ENCODE assay signal across 16 mouse cellular contexts in the genomic region with DNA sequence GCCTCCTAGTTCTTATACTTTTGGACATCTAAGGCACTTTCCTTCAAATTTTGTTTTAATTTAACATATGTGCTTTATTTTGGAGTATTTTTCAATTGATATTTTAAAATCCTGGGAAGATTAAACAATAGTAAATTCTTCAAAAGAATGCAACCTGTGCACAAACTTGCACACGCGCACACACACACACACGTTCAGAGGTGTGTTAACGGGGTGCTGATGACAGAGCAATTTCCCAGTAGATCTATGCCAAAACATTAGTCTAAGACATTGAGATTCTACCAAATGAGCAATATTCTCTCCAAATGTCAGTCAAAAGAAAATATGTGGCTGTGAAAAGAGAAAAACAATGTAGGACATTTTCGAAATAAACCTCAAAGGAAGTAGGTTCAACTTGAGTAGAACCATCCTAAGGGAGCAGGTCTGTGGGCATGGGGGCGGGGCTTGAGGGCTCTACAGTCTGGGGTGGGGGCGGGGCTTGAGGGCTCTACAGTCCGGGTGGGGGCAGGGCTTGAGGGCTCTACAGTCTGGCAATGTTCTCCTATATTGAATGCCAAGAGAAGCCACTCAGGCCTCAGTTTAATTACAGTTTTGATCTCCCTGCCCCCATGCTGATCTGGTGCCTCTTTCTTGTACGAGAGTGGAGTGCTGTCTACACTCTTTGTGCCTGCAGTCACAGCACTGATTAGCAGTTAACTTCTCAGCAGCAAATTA.
A peak's percentile ranks its signal among the peaks of the same experiment; 100 is the strongest.
DNase-seq lines count a peak whose midpoint lies in the region; ATAC-seq and TF ChIP-seq lines count a peak whose summit lies in the region.
"Had no signal": no experiment of that assay in that cellular context is flagged by ENCODE, and none has a peak within 500 bp of the region (broad histone marks: within the 10 kb centered on the region; RNA-seq: fewer than 3 reads in every experiment).

No protein-coding gene starts in this region.

- no peaks in the 10 kb centered on the region for H3K27me3 ChIP-seq in midbrain, embryonic 12.5 days
- H3K27me3 ChIP-seq in midbrain, postnatal 0 days (ENCODE audit: insufficient read depth, low read length), result no peaks in the 10 kb centered on the region
- H3K27me3 ChIP-seq: embryonic facial prominence, embryonic 13.5 days; heart, embryonic 12.5 days; limb, embryonic 15.5 days; stomach, embryonic 15.5 days had no signal

- H3K4me2 ChIP-seq in midbrain, embryonic 12.5 days (replicated peaks), result no peak overlapping the region
- no peak overlapping the region for H3K4me2 ChIP-seq in midbrain, postnatal 0 days (ENCODE audit: low read depth, low read length, poor library complexity, severe bottlenecking)
- H3K4me2 ChIP-seq: embryonic facial prominence, embryonic 13.5 days; heart, embryonic 12.5 days; limb, embryonic 15.5 days; midbrain, embryonic 11.5 days; stomach, embryonic 15.5 days had no signal

- ATAC-seq in midbrain, embryonic 12.5 days (ENCODE audit: low FRiP score, low read depth), result 0 out of 2 replicates have a peak, but pooled peaks have one; percentile 49
- no peak for ATAC-seq in midbrain, postnatal 0 days (ENCODE audit: low FRiP score)
- ATAC-seq: inflammation-experienced regulatory T-cells, adult 6 months had no signal

- H3K36me3 ChIP-seq in midbrain, embryonic 12.5 days, result no peaks in the 10 kb centered on the region
- H3K36me3 ChIP-seq in midbrain, postnatal 0 days (ENCODE audit: insufficient read depth, low read length), result no peaks in the 10 kb centered on the region
- H3K36me3 ChIP-seq: embryonic facial prominence, embryonic 13.5 days; G1E; heart, embryonic 12.5 days; limb, embryonic 15.5 days; stomach, embryonic 15.5 days had no signal

- no peak for TF ChIP-seq CTCF in midbrain, postnatal 0 days (IDR thresholded peaks at IDR 0.05)

- no peak overlapping the region for H3K27ac ChIP-seq in midbrain, embryonic 12.5 days (replicated peaks)
- no peak overlapping the region for H3K27ac ChIP-seq in midbrain, postnatal 0 days (ENCODE audit: low read depth, low read length)
- H3K27ac ChIP-seq: embryonic facial prominence, embryonic 13.5 days; limb, embryonic 15.5 days; stomach, embryonic 15.5 days had no signal

- H3K9me3 ChIP-seq in midbrain, embryonic 12.5 days, result no peaks in the 10 kb centered on the region
- H3K9me3 ChIP-seq in midbrain, postnatal 0 days (ENCODE audit: low read length), result no peaks in the 10 kb centered on the region
- H3K9me3 ChIP-seq: embryonic facial prominence, embryonic 13.5 days; G1E; heart, embryonic 12.5 days; limb, embryonic 15.5 days; stomach, embryonic 15.5 days had no signal

- DNase-seq in heart, postnatal 4 days, result peak; percentile 12
- DNase-seq in heart, postnatal 36 days, result no peak
- no peak for DNase-seq in midbrain, postnatal 0 days (ENCODE audit: low spot score)
- DNase-seq in adipocyte (ENCODE audit: low spot score), result peak; percentile 17
- DNase-seq in kidney, postnatal 25 days, result peak; percentile 32 to 38
- no peak for DNase-seq in urinary bladder, postnatal 36 days (ENCODE audit: low spot score in 2 of 2)
- DNase-seq in layer of hippocampus, adult 9-10 months (ENCODE audit: low spot score), result no peak
- DNase-seq: cerebellum, adult 11-12 months had no signal

- no peaks in the 10 kb centered on the region for H3K4me1 ChIP-seq in midbrain, embryonic 12.5 days
- no peaks in the 10 kb centered on the region for H3K4me1 ChIP-seq in midbrain, postnatal 0 days (ENCODE audit: insufficient read depth, low read length)
- H3K4me1 ChIP-seq: embryonic facial prominence, embryonic 13.5 days; limb, embryonic 15.5 days; stomach, embryonic 15.5 days had no signal

- H3K9ac ChIP-seq in midbrain, embryonic 12.5 days (replicated peaks), result no peak overlapping the region
- no peak overlapping the region for H3K9ac ChIP-seq in midbrain, postnatal 0 days (replicated peaks; ENCODE audit: low read length, poor library complexity, severe bottlenecking)
- H3K9ac ChIP-seq: embryonic facial prominence, embryonic 13.5 days; heart, embryonic 12.5 days; limb, embryonic 15.5 days; stomach, embryonic 15.5 days had no signal

- no peak overlapping the region for H3K4me3 ChIP-seq in midbrain, embryonic 12.5 days
- no peak overlapping the region for H3K4me3 ChIP-seq in midbrain, postnatal 0 days (ENCODE audit: low read depth, low read length)
- H3K4me3 ChIP-seq: embryonic facial prominence, embryonic 13.5 days; heart, embryonic 12.5 days; limb, embryonic 15.5 days; stomach, embryonic 15.5 days had no signal

- intact Hi-C loops in heart, postnatal 36 days (cut with DNase I), result loop anchor here (5.0 kb wide), 1 partner anchor 801 kb away; no protein-coding TSS in a partner anchor

- WGBS in midbrain, embryonic 12.5 days, result 73% methylated on average over 9 of the region's 9 CpGs
- WGBS in midbrain, postnatal 0 days, result 69% methylated on average over 9 of the region's 9 CpGs

Comparison
In these comparisons a context has a peak if more than half of its experiments do, and no peak if none do; other contexts are left out.
1. DNase-seq: peak in heart, postnatal 4 days (single experiment), adipocyte (single experiment) and kidney, postnatal 25 days (2 of 2); none in heart, postnatal 36 days (0 of 2), midbrain, postnatal 0 days (single experiment), urinary bladder, postnatal 36 days (0 of 2) and layer of hippocampus, adult 9-10 months (single experiment).